Comparison of ENCODE assay signal across 16 mouse cellular contexts in genomic region chr14:118850011-118850695, GRCm38 (mm10).
DNase-seq lines count a peak whose midpoint lies in the region; ATAC-seq lines count a peak whose summit lies in the region.
"Had no signal": no experiment of that assay in that cellular context is flagged by ENCODE, and none has a peak within 500 bp of the region (broad histone marks: within the 10 kb centered on the region; RNA-seq: fewer than 3 reads in every experiment).

No protein-coding gene starts in this region.

- no peaks in the 10 kb centered on the region for H3K27me3 ChIP-seq in splenic B cell, adult 2 months (ENCODE audit: control insufficient read depth, insufficient read depth, low read length, poor library complexity, severe bottlenecking)

- no peaks in the 10 kb centered on the region for H3K36me3 ChIP-seq in splenic B cell, adult 2 months (ENCODE audit: control insufficient read depth, insufficient read depth, low read length, poor library complexity, severe bottlenecking)
- H3K36me3 ChIP-seq: kidney, embryonic 15.5 days; neural tube, embryonic 12.5 days had no signal

- intact Hi-C loops in left cerebral cortex, postnatal 14 days (cut with DNase I): no loop called here

- ATAC-seq in granulocyte monocyte progenitor cell, adult 5-6 weeks (replicated peaks; ENCODE audit: poor library complexity, severe bottlenecking): peak; percentile 6; the same call in 1 of the 2 replicates
- ATAC-seq: midbrain, embryonic 16.5 days had no signal

- peak; percentile 25 for DNase-seq in CD4-positive, CD25-positive, alpha-beta regulatory T cell, adult 2 months (ENCODE audit: low read depth, low spot score)
- DNase-seq in lung, postnatal 14 days: peak; percentile 33
- DNase-seq in splenic B cell, adult 2 months (ENCODE audit: low read depth, low spot score): peak; percentile 22
- DNase-seq in left cerebral cortex, postnatal 14 days (ENCODE audit: low spot score in 2 of 2): no peak
- no peak for DNase-seq in cerebellum, adult 18-20 months
- no peak for DNase-seq in yolk sac, embryonic 10.5 days (ENCODE audit: low spot score)
- DNase-seq: adrenal gland, postnatal 14 days; cerebellum, adult 9-11 months; gastrocnemius, postnatal 25 days; liver; right cerebral cortex, postnatal 4 days; thymus, postnatal 36 days had no signal

Comparison
In these comparisons a context has a peak if more than half of its experiments do, and no peak if none do; other contexts are left out.
1. DNase-seq: peak in CD4-positive, CD25-positive, alpha-beta regulatory T cell, adult 2 months (single experiment), lung, postnatal 14 days (single experiment) and splenic B cell, adult 2 months (single experiment); none in left cerebral cortex, postnatal 14 days (0 of 2), cerebellum, adult 18-20 months (0 of 2) and yolk sac, embryonic 10.5 days (single experiment).